Mouse (Mus musculus): ENCODE measurements around the gene Gm37240. TPM values are rescaled to one million over a fixed set of nuclear protein-coding genes. Genes with fewer than 3 reads are reported as not detected.

Gene Gm37240
- polyA plus RNA-seq, 1 experiment from 2014 or later, result 0.52 TPM

- ATAC-seq (ENCODE audit: low FRiP score) (no peak), DNase-seq (ENCODE audit: low spot score) (no peak)
- Histone ChIP-seq H3K4me3 (ENCODE audit: low read depth, low read length) (no peak overlapping the region), H3K27ac (ENCODE audit: low read depth, low read length) (no peak overlapping the region), H3K4me2 (replicated peaks; ENCODE audit: low read depth, low read length) (no peak overlapping the region), H3K4me1 (replicated peaks; ENCODE audit: control insufficient read depth, insufficient read depth, low read length) (no peaks in the 10 kb centered on the region), H3K9ac (ENCODE audit: low read depth, low read length) (no peak overlapping the region), H3K36me3 (ENCODE audit: control insufficient read depth, insufficient read depth, low read length) (no peaks in the 10 kb centered on the region), H3K27me3 (ENCODE audit: control insufficient read depth, insufficient read depth, low read length) (no peaks in the 10 kb centered on the region), H3K9me3 (ENCODE audit: control insufficient read depth, low read length) (no peaks in the 10 kb centered on the region)
- 88% methylated on average over 4 of the region's 4 CpGs for WGBS
Measured at GRCm38 (mm10) chr3:84848798-84849197, 1038.5 kb downstream of the Gm37240 start.

- no peaks in the 10 kb centered on the region for H3K4me1 ChIP-seq (replicated peaks; ENCODE audit: control insufficient read depth, insufficient read depth, low read length)
- WGBS, result 52% methylated on average over 1 of the region's 1 CpGs
- H3K4me2 ChIP-seq (replicated peaks; ENCODE audit: low read depth, low read length), result no peak overlapping the region
- H3K36me3 ChIP-seq (ENCODE audit: control insufficient read depth, insufficient read depth, low read length), result no peaks in the 10 kb centered on the region
- H3K4me3 ChIP-seq (ENCODE audit: low read depth, low read length), result no peak overlapping the region
- H3K9ac ChIP-seq (ENCODE audit: low read depth, low read length), result no peak overlapping the region
- peak; percentile 71 for DNase-seq (ENCODE audit: low spot score)
- no peaks in the 10 kb centered on the region for H3K9me3 ChIP-seq (ENCODE audit: control insufficient read depth, low read length)
- H3K27me3 ChIP-seq (ENCODE audit: control insufficient read depth, insufficient read depth, low read length), result no peaks in the 10 kb centered on the region
- no peak overlapping the region for H3K27ac ChIP-seq (ENCODE audit: low read depth, low read length)
- no peak for ATAC-seq (ENCODE audit: low FRiP score)
Measured at GRCm38 (mm10) chr3:84843594-84843993, 1043.7 kb downstream of the Gm37240 start.

- WGBS, result 87% methylated on average over 2 of the region's 2 CpGs
- H3K27ac ChIP-seq (ENCODE audit: low read depth, low read length), result no peak overlapping the region
- no peaks in the 10 kb centered on the region for H3K36me3 ChIP-seq (ENCODE audit: control insufficient read depth, insufficient read depth, low read length)
- no peak overlapping the region for H3K4me2 ChIP-seq (replicated peaks; ENCODE audit: low read depth, low read length)
- H3K4me1 ChIP-seq (replicated peaks; ENCODE audit: control insufficient read depth, insufficient read depth, low read length), result no peaks in the 10 kb centered on the region
- no peak overlapping the region for H3K4me3 ChIP-seq (ENCODE audit: low read depth, low read length)
- no peak overlapping the region for H3K9ac ChIP-seq (ENCODE audit: low read depth, low read length)
- no peak for DNase-seq (ENCODE audit: low spot score)
- H3K9me3 ChIP-seq (ENCODE audit: control insufficient read depth, low read length), result no peaks in the 10 kb centered on the region
- H3K27me3 ChIP-seq (ENCODE audit: control insufficient read depth, insufficient read depth, low read length), result no peaks in the 10 kb centered on the region
- ATAC-seq (ENCODE audit: low FRiP score), result no peak
Measured at GRCm38 (mm10) chr3:84842793-84843192, 1044.5 kb downstream of the Gm37240 start.

GRCm38 (mm10) chr3:84841271-84841670, 1046.0 kb downstream of the Gm37240 start:
- Histone ChIP-seq H3K4me2 (replicated peaks; ENCODE audit: low read depth, low read length) (no peak overlapping the region), H3K27me3 (ENCODE audit: control insufficient read depth, insufficient read depth, low read length) (no peaks in the 10 kb centered on the region), H3K4me3 (ENCODE audit: low read depth, low read length) (no peak overlapping the region), H3K9me3 (ENCODE audit: control insufficient read depth, low read length) (no peaks in the 10 kb centered on the region), H3K4me1 (replicated peaks; ENCODE audit: control insufficient read depth, insufficient read depth, low read length) (no peaks in the 10 kb centered on the region), H3K9ac (ENCODE audit: low read depth, low read length) (no peak overlapping the region), H3K27ac (ENCODE audit: low read depth, low read length) (no peak overlapping the region), H3K36me3 (ENCODE audit: control insufficient read depth, insufficient read depth, low read length) (no peaks in the 10 kb centered on the region)
- DNase-seq (ENCODE audit: low spot score) (no peak), ATAC-seq (ENCODE audit: low FRiP score) (no peak)
- 88% methylated on average over 4 of the region's 4 CpGs for WGBS

GRCm38 (mm10) chr3:84839499-84839898, 1047.8 kb downstream of the Gm37240 start:
- Histone ChIP-seq H3K4me1 (replicated peaks; ENCODE audit: control insufficient read depth, insufficient read depth, low read length) (no peaks in the 10 kb centered on the region), H3K4me3 (ENCODE audit: low read depth, low read length) (no peak overlapping the region), H3K9me3 (ENCODE audit: control insufficient read depth, low read length) (no peaks in the 10 kb centered on the region), H3K27me3 (ENCODE audit: control insufficient read depth, insufficient read depth, low read length) (no peaks in the 10 kb centered on the region), H3K4me2 (replicated peaks; ENCODE audit: low read depth, low read length) (no peak overlapping the region), H3K36me3 (ENCODE audit: control insufficient read depth, insufficient read depth, low read length) (no peaks in the 10 kb centered on the region), H3K9ac (ENCODE audit: low read depth, low read length) (no peak overlapping the region), H3K27ac (ENCODE audit: low read depth, low read length) (no peak overlapping the region)
- 77% methylated on average over 5 of the region's 5 CpGs for WGBS
- ATAC-seq (ENCODE audit: low FRiP score), result no peak
- DNase-seq (ENCODE audit: low spot score), result no peak

- WGBS, result 95% methylated on average over 3 of the region's 3 CpGs
- no peak overlapping the region for H3K4me2 ChIP-seq (replicated peaks; ENCODE audit: low read depth, low read length)
- DNase-seq (ENCODE audit: low spot score) (no peak), ATAC-seq (ENCODE audit: low FRiP score) (no peak)
- H3K27me3 ChIP-seq (ENCODE audit: control insufficient read depth, insufficient read depth, low read length), result no peaks in the 10 kb centered on the region
- no peaks in the 10 kb centered on the region for H3K4me1 ChIP-seq (replicated peaks; ENCODE audit: control insufficient read depth, insufficient read depth, low read length)
- H3K9ac ChIP-seq (ENCODE audit: low read depth, low read length), result no peak overlapping the region
- H3K9me3 ChIP-seq (ENCODE audit: control insufficient read depth, low read length), result no peaks in the 10 kb centered on the region
- no peak overlapping the region for H3K27ac ChIP-seq (ENCODE audit: low read depth, low read length)
- H3K4me3 ChIP-seq (ENCODE audit: low read depth, low read length), result no peak overlapping the region
- no peaks in the 10 kb centered on the region for H3K36me3 ChIP-seq (ENCODE audit: control insufficient read depth, insufficient read depth, low read length)
Measured at GRCm38 (mm10) chr3:84837984-84838383, 1049.3 kb downstream of the Gm37240 start.

GRCm38 (mm10) chr3:84836029-84836428, 1051.3 kb downstream of the Gm37240 start:
- no peaks in the 10 kb centered on the region for H3K36me3 ChIP-seq (ENCODE audit: control insufficient read depth, insufficient read depth, low read length)
- H3K4me2 ChIP-seq (replicated peaks; ENCODE audit: low read depth, low read length), result no peak overlapping the region
- H3K9me3 ChIP-seq (ENCODE audit: control insufficient read depth, low read length), result no peaks in the 10 kb centered on the region
- H3K9ac ChIP-seq (ENCODE audit: low read depth, low read length), result no peak overlapping the region
- 88% methylated on average over 5 of the region's 5 CpGs for WGBS
- no peaks in the 10 kb centered on the region for H3K4me1 ChIP-seq (replicated peaks; ENCODE audit: control insufficient read depth, insufficient read depth, low read length)
- DNase-seq (ENCODE audit: low spot score) (no peak), ATAC-seq (ENCODE audit: low FRiP score) (no peak)
- H3K27me3 ChIP-seq (ENCODE audit: control insufficient read depth, insufficient read depth, low read length), result no peaks in the 10 kb centered on the region
- no peak overlapping the region for H3K4me3 ChIP-seq (ENCODE audit: low read depth, low read length)
- no peak overlapping the region for H3K27ac ChIP-seq (ENCODE audit: low read depth, low read length)

- DNase-seq (ENCODE audit: low spot score), result no peak
- H3K4me2 ChIP-seq (replicated peaks; ENCODE audit: low read depth, low read length), result no peak overlapping the region
- H3K36me3 ChIP-seq (ENCODE audit: control insufficient read depth, insufficient read depth, low read length), result no peaks in the 10 kb centered on the region
- H3K4me3 ChIP-seq (ENCODE audit: low read depth, low read length), result no peak overlapping the region
- H3K4me1 ChIP-seq (replicated peaks; ENCODE audit: control insufficient read depth, insufficient read depth, low read length), result no peaks in the 10 kb centered on the region
- no peak for ATAC-seq (ENCODE audit: low FRiP score)
- H3K27me3 ChIP-seq (ENCODE audit: control insufficient read depth, insufficient read depth, low read length), result no peaks in the 10 kb centered on the region
- H3K9me3 ChIP-seq (ENCODE audit: control insufficient read depth, low read length), result no peaks in the 10 kb centered on the region
- no peak overlapping the region for H3K27ac ChIP-seq (ENCODE audit: low read depth, low read length)
- no peak overlapping the region for H3K9ac ChIP-seq (ENCODE audit: low read depth, low read length)
- 78% methylated on average over 1 of the region's 1 CpGs for WGBS
Measured at GRCm38 (mm10) chr3:84829366-84829765, 1058.0 kb downstream of the Gm37240 start.

GRCm38 (mm10) chr3:84827617-84828016, 1059.7 kb downstream of the Gm37240 start:
- no peak for DNase-seq (ENCODE audit: low spot score)
- WGBS, result 89% methylated on average over 4 of the region's 4 CpGs

More at GRCm38 (mm10) chr3:84827617-84828016, 1059.7 kb downstream of the Gm37240 start:
- no peak overlapping the region for H3K9ac ChIP-seq (ENCODE audit: low read depth, low read length)
- H3K4me3 ChIP-seq (ENCODE audit: low read depth, low read length), result no peak overlapping the region
- no peak overlapping the region for H3K27ac ChIP-seq (ENCODE audit: low read depth, low read length)
- ATAC-seq (ENCODE audit: low FRiP score), result no peak
- H3K4me2 ChIP-seq (replicated peaks; ENCODE audit: low read depth, low read length), result no peak overlapping the region
- no peaks in the 10 kb centered on the region for H3K9me3 ChIP-seq (ENCODE audit: control insufficient read depth, low read length)
- no peaks in the 10 kb centered on the region for H3K4me1 ChIP-seq (replicated peaks; ENCODE audit: control insufficient read depth, insufficient read depth, low read length)
- H3K36me3 ChIP-seq (ENCODE audit: control insufficient read depth, insufficient read depth, low read length), result no peaks in the 10 kb centered on the region
- H3K27me3 ChIP-seq (ENCODE audit: control insufficient read depth, insufficient read depth, low read length), result no peaks in the 10 kb centered on the region

Measured in hindbrain, embryonic 11.5 days (tissue).